Mouse (Mus musculus): ENCODE data around the gene Bcor. TPM values are rescaled to one million over a fixed set of nuclear protein-coding genes. Genes with fewer than 3 reads are reported as not detected.
A peak's percentile ranks its signal among the peaks of the same experiment; 100 is the strongest.

Gene Bcor
- polyA plus RNA-seq, 1 experiment = 15.8 TPM

- H3K27ac ChIP-seq (ENCODE audit: insufficient read depth, low read length) = 0 out of 2 replicates have a peak overlapping the region, but pooled peaks have one; percentile 73
- no peaks in the 10 kb centered on the region for H3K9me3 ChIP-seq (replicated peaks; ENCODE audit: control insufficient read depth, insufficient read depth, low read length, poor library complexity, severe bottlenecking)
- H3K9ac ChIP-seq (ENCODE audit: low read depth, poor library complexity, severe bottlenecking) = peak overlapping the region; percentile 80
- H3K36me3 ChIP-seq (ENCODE audit: control insufficient read depth, insufficient read depth, low read length, poor library complexity, severe bottlenecking) = no peaks in the 10 kb centered on the region
- TF ChIP-seq EP300 (IDR thresholded peaks at IDR 0.05; ENCODE audit: insufficient read depth, low read depth, low read length) (no peak), CTCF (IDR thresholded peaks at IDR 0.05; ENCODE audit: low read depth, low read length) (no peak)
- peaks cover 5% of the 10 kb centered on the region for H3K27me3 ChIP-seq (ENCODE audit: control insufficient read depth, insufficient read depth, low read length, poor library complexity, severe bottlenecking)
- H3K4me1 ChIP-seq (ENCODE audit: control insufficient read depth, insufficient read depth, low read length) = peaks cover 2% of the 10 kb centered on the region
- H3K4me3 ChIP-seq (ENCODE audit: low read depth, low read length) = peak overlapping the region; percentile 29
Measured at GRCm38 (mm10) chrX:12151996-12152904, 7.9 kb downstream of the Bcor start.

GRCm38 (mm10) chrX:12151269-12151995, 8.7 kb downstream of the Bcor start:
- Histone ChIP-seq H3K9ac (ENCODE audit: low read depth, poor library complexity, severe bottlenecking) (peak overlapping the region; percentile 80), H3K4me1 (ENCODE audit: control insufficient read depth, insufficient read depth, low read length) (peaks cover 2% of the 10 kb centered on the region)

GRCm38 (mm10) chrX:12150425-12150824, 9.7 kb downstream of the Bcor start:
- peaks cover 3% of the 10 kb centered on the region for H3K27me3 ChIP-seq (ENCODE audit: control insufficient read depth, insufficient read depth, low read length, poor library complexity, severe bottlenecking)
- TF ChIP-seq POLR2A (IDR thresholded peaks at IDR 0.05; ENCODE audit: insufficient read depth, low read length) (no peak), EP300 (IDR thresholded peaks at IDR 0.05; ENCODE audit: insufficient read depth, low read depth, low read length) (no peak), CTCF (IDR thresholded peaks at IDR 0.05; ENCODE audit: low read depth, low read length) (no peak)
- H3K9me3 ChIP-seq (replicated peaks; ENCODE audit: control insufficient read depth, insufficient read depth, low read length, poor library complexity, severe bottlenecking) = no peaks in the 10 kb centered on the region
- no peaks in the 10 kb centered on the region for H3K36me3 ChIP-seq (ENCODE audit: control insufficient read depth, insufficient read depth, low read length, poor library complexity, severe bottlenecking)
- no peak overlapping the region for H3K4me3 ChIP-seq (ENCODE audit: low read depth, low read length)
- H3K27ac ChIP-seq (ENCODE audit: insufficient read depth, low read length) = no peak overlapping the region
- no peaks in the 10 kb centered on the region for H3K4me1 ChIP-seq (ENCODE audit: control insufficient read depth, insufficient read depth, low read length)
- H3K9ac ChIP-seq (ENCODE audit: low read depth, poor library complexity, severe bottlenecking) = no peak overlapping the region

More at GRCm38 (mm10) chrX:12151269-12151995, 8.7 kb downstream of the Bcor start:
- Histone ChIP-seq H3K27me3 (ENCODE audit: control insufficient read depth, insufficient read depth, low read length, poor library complexity, severe bottlenecking) (peaks cover 5% of the 10 kb centered on the region), H3K4me3 (ENCODE audit: low read depth, low read length) (peak overlapping the region; percentile 29), H3K36me3 (ENCODE audit: control insufficient read depth, insufficient read depth, low read length, poor library complexity, severe bottlenecking) (no peaks in the 10 kb centered on the region), H3K9me3 (replicated peaks; ENCODE audit: control insufficient read depth, insufficient read depth, low read length, poor library complexity, severe bottlenecking) (no peaks in the 10 kb centered on the region), H3K27ac (ENCODE audit: insufficient read depth, low read length) (no peak overlapping the region)
- TF ChIP-seq EP300 (IDR thresholded peaks at IDR 0.05; ENCODE audit: insufficient read depth, low read depth, low read length) (no peak), POLR2A (IDR thresholded peaks at IDR 0.05; ENCODE audit: insufficient read depth, low read length) (no peak), CTCF (IDR thresholded peaks at IDR 0.05; ENCODE audit: low read depth, low read length) (no peak)

GRCm38 (mm10) chrX:12146263-12146662, 13.9 kb downstream of the Bcor start:
- no peaks in the 10 kb centered on the region for H3K4me1 ChIP-seq (ENCODE audit: control insufficient read depth, insufficient read depth, low read length)
- no peak overlapping the region for H3K9ac ChIP-seq (ENCODE audit: low read depth, poor library complexity, severe bottlenecking)
- H3K4me3 ChIP-seq (ENCODE audit: low read depth, low read length) = no peak overlapping the region
- peaks cover 3% of the 10 kb centered on the region for H3K27me3 ChIP-seq (ENCODE audit: control insufficient read depth, insufficient read depth, low read length, poor library complexity, severe bottlenecking)
- H3K36me3 ChIP-seq (ENCODE audit: control insufficient read depth, insufficient read depth, low read length, poor library complexity, severe bottlenecking) = no peaks in the 10 kb centered on the region
- TF ChIP-seq POLR2A (IDR thresholded peaks at IDR 0.05; ENCODE audit: insufficient read depth, low read length) = no peak
- no peak for TF ChIP-seq EP300 (IDR thresholded peaks at IDR 0.05; ENCODE audit: insufficient read depth, low read depth, low read length)
- TF ChIP-seq CTCF (IDR thresholded peaks at IDR 0.05; ENCODE audit: low read depth, low read length) = no peak
- no peaks in the 10 kb centered on the region for H3K9me3 ChIP-seq (replicated peaks; ENCODE audit: control insufficient read depth, insufficient read depth, low read length, poor library complexity, severe bottlenecking)
- H3K27ac ChIP-seq (ENCODE audit: insufficient read depth, low read length) = no peak overlapping the region

- TF ChIP-seq EP300 (IDR thresholded peaks at IDR 0.05; ENCODE audit: insufficient read depth, low read depth, low read length) = no peak
- no peak for TF ChIP-seq CTCF (IDR thresholded peaks at IDR 0.05; ENCODE audit: low read depth, low read length)
- TF ChIP-seq POLR2A (IDR thresholded peaks at IDR 0.05; ENCODE audit: insufficient read depth, low read length) = no peak
- no peak overlapping the region for H3K27ac ChIP-seq (ENCODE audit: insufficient read depth, low read length)
- no peak overlapping the region for H3K9ac ChIP-seq (ENCODE audit: low read depth, poor library complexity, severe bottlenecking)
- no peak overlapping the region for H3K4me3 ChIP-seq (ENCODE audit: low read depth, low read length)
- peaks cover 1% of the 10 kb centered on the region for H3K27me3 ChIP-seq (ENCODE audit: control insufficient read depth, insufficient read depth, low read length, poor library complexity, severe bottlenecking)
- no peaks in the 10 kb centered on the region for H3K36me3 ChIP-seq (ENCODE audit: control insufficient read depth, insufficient read depth, low read length, poor library complexity, severe bottlenecking)
- H3K9me3 ChIP-seq (replicated peaks; ENCODE audit: control insufficient read depth, insufficient read depth, low read length, poor library complexity, severe bottlenecking) = no peaks in the 10 kb centered on the region
- H3K4me1 ChIP-seq (ENCODE audit: control insufficient read depth, insufficient read depth, low read length) = no peaks in the 10 kb centered on the region
Measured at GRCm38 (mm10) chrX:12142832-12143231, 17.3 kb downstream of the Bcor start.

Data from ES-Bruce4 (cell line).